Mouse (Mus musculus): ENCODE results near the gene Mprip. TPM values are rescaled to one million over a fixed set of nuclear protein-coding genes. Genes with fewer than 3 reads are reported as not detected.
"Not testable (repeated sequence)": the region's sequence is repeated elsewhere in the genome, so short reads cannot be mapped to it uniquely, and the experiment has no call there.

Mprip gene
- polyA plus RNA-seq, 1 experiment, result 221 TPM

- Histone ChIP-seq H3K4me1 (replicated peaks; ENCODE audit: control insufficient read depth, insufficient read depth, low read length) (peaks cover 21% of the 10 kb centered on the region), H3K36me3 (ENCODE audit: control insufficient read depth, insufficient read depth, low read length) (no peaks in the 10 kb centered on the region), H3K4me3 (ENCODE audit: control insufficient read depth, insufficient read depth, low read length) (peak overlapping the region; percentile 70), H3K27ac (ENCODE audit: control insufficient read depth, insufficient read depth, low read length) (no peak overlapping the region), H3K27me3 (ENCODE audit: control insufficient read depth, insufficient read depth, low read length) (no peaks in the 10 kb centered on the region)
- DNase-seq, result peak; percentile 91
- 3% methylated on average over 82 of the region's 82 CpGs for WGBS
- TF ChIP-seq POLR2A (IDR thresholded peaks at IDR 0.05; ENCODE audit: control insufficient read depth, extremely low read depth, insufficient read depth, low read length, poor library complexity) (peak; percentile 44; the same call in 1 of the 2 replicates), CTCF (IDR thresholded peaks at IDR 0.05; ENCODE audit: borderline replicate concordance, control insufficient read depth, extremely low read depth, insufficient read depth, low read length, poor library complexity) (0 out of 2 replicates have a peak, but pooled peaks have one; percentile 40)
Measured at GRCm38 (mm10) chr11:59662249-59662788, 1.2 kb downstream of the Mprip start.

GRCm38 (mm10) chr11:59662877-59663775 lies 2.0 kb downstream of the Mprip start:
- H3K27me3 ChIP-seq (ENCODE audit: control insufficient read depth, insufficient read depth, low read length), result no peaks in the 10 kb centered on the region
- WGBS, result 7% methylated on average over 30 of the region's 30 CpGs
- H3K36me3 ChIP-seq (ENCODE audit: control insufficient read depth, insufficient read depth, low read length), result no peaks in the 10 kb centered on the region
- no peak for DNase-seq
- peak overlapping the region; percentile 5; the same call in 1 of the 2 replicates for H3K27ac ChIP-seq (ENCODE audit: control insufficient read depth, insufficient read depth, low read length)
- peaks cover 21% of the 10 kb centered on the region for H3K4me1 ChIP-seq (replicated peaks; ENCODE audit: control insufficient read depth, insufficient read depth, low read length)
- H3K4me3 ChIP-seq (ENCODE audit: control insufficient read depth, insufficient read depth, low read length), result peak overlapping the region; percentile 70
- TF ChIP-seq POLR2A (IDR thresholded peaks at IDR 0.05; ENCODE audit: control insufficient read depth, extremely low read depth, insufficient read depth, low read length, poor library complexity) (no peak), CTCF (IDR thresholded peaks at IDR 0.05; ENCODE audit: borderline replicate concordance, control insufficient read depth, extremely low read depth, insufficient read depth, low read length, poor library complexity) (no peak)

GRCm38 (mm10) chr11:59663776-59664320 lies 2.7 kb downstream of the Mprip start:
- no peak overlapping the region for H3K27ac ChIP-seq (ENCODE audit: control insufficient read depth, insufficient read depth, low read length)

GRCm38 (mm10) chr11:59664818-59665217 lies 3.7 kb downstream of the Mprip start:
- H3K27ac ChIP-seq (ENCODE audit: control insufficient read depth, insufficient read depth, low read length), result no peak overlapping the region
- DNase-seq, result no peak

More at GRCm38 (mm10) chr11:59663776-59664320, 2.7 kb downstream of the Mprip start:
- Histone ChIP-seq H3K36me3 (ENCODE audit: control insufficient read depth, insufficient read depth, low read length) (no peaks in the 10 kb centered on the region), H3K4me1 (replicated peaks; ENCODE audit: control insufficient read depth, insufficient read depth, low read length) (peaks cover 21% of the 10 kb centered on the region), H3K27me3 (ENCODE audit: control insufficient read depth, insufficient read depth, low read length) (no peaks in the 10 kb centered on the region), H3K4me3 (ENCODE audit: control insufficient read depth, insufficient read depth, low read length) (peak overlapping the region; percentile 70)
- TF ChIP-seq POLR2A (IDR thresholded peaks at IDR 0.05; ENCODE audit: control insufficient read depth, extremely low read depth, insufficient read depth, low read length, poor library complexity), result no peak
- no peak for DNase-seq
- 57% methylated on average over 3 of the region's 3 CpGs for WGBS

GRCm38 (mm10) chr11:59671049-59671693 lies 10.1 kb downstream of the Mprip start:
- no peak overlapping the region for H3K4me3 ChIP-seq (ENCODE audit: control insufficient read depth, insufficient read depth, low read length)
- WGBS, result 46% methylated on average over 4 of the region's 4 CpGs
- no peaks in the 10 kb centered on the region for H3K36me3 ChIP-seq (ENCODE audit: control insufficient read depth, insufficient read depth, low read length)
- TF ChIP-seq CTCF (IDR thresholded peaks at IDR 0.05; ENCODE audit: borderline replicate concordance, control insufficient read depth, extremely low read depth, insufficient read depth, low read length, poor library complexity) (no peak), POLR2A (IDR thresholded peaks at IDR 0.05; ENCODE audit: control insufficient read depth, extremely low read depth, insufficient read depth, low read length, poor library complexity) (no peak)
- no peaks in the 10 kb centered on the region for H3K27me3 ChIP-seq (ENCODE audit: control insufficient read depth, insufficient read depth, low read length)
- H3K4me1 ChIP-seq (replicated peaks; ENCODE audit: control insufficient read depth, insufficient read depth, low read length), result peaks cover 28% of the 10 kb centered on the region
- peak overlapping the region; percentile 7; the same call in 1 of the 2 replicates for H3K27ac ChIP-seq (ENCODE audit: control insufficient read depth, insufficient read depth, low read length)
- DNase-seq, result no peak

More at GRCm38 (mm10) chr11:59664818-59665217, 3.7 kb downstream of the Mprip start:
- Histone ChIP-seq H3K4me3 (ENCODE audit: control insufficient read depth, insufficient read depth, low read length) (no peak overlapping the region), H3K4me1 (replicated peaks; ENCODE audit: control insufficient read depth, insufficient read depth, low read length) (peaks cover 25% of the 10 kb centered on the region), H3K27me3 (ENCODE audit: control insufficient read depth, insufficient read depth, low read length) (no peaks in the 10 kb centered on the region), H3K36me3 (ENCODE audit: control insufficient read depth, insufficient read depth, low read length) (no peaks in the 10 kb centered on the region)
- TF ChIP-seq POLR2A (IDR thresholded peaks at IDR 0.05; ENCODE audit: control insufficient read depth, extremely low read depth, insufficient read depth, low read length, poor library complexity) (no peak), CTCF (IDR thresholded peaks at IDR 0.05; ENCODE audit: borderline replicate concordance, control insufficient read depth, extremely low read depth, insufficient read depth, low read length, poor library complexity) (no peak)
- 72% methylated on average over 3 of the region's 3 CpGs for WGBS

GRCm38 (mm10) chr11:59674013-59674412 lies 12.9 kb downstream of the Mprip start:
- Histone ChIP-seq H3K4me1 (replicated peaks; ENCODE audit: control insufficient read depth, insufficient read depth, low read length) (peaks cover 31% of the 10 kb centered on the region), H3K27me3 (ENCODE audit: control insufficient read depth, insufficient read depth, low read length) (no peaks in the 10 kb centered on the region), H3K4me3 (ENCODE audit: control insufficient read depth, insufficient read depth, low read length) (no peak overlapping the region), H3K27ac (ENCODE audit: control insufficient read depth, insufficient read depth, low read length) (no peak overlapping the region), H3K36me3 (ENCODE audit: control insufficient read depth, insufficient read depth, low read length) (no peaks in the 10 kb centered on the region)
- no peak for TF ChIP-seq POLR2A (IDR thresholded peaks at IDR 0.05; ENCODE audit: control insufficient read depth, extremely low read depth, insufficient read depth, low read length, poor library complexity)
- TF ChIP-seq CTCF (IDR thresholded peaks at IDR 0.05; ENCODE audit: borderline replicate concordance, control insufficient read depth, extremely low read depth, insufficient read depth, low read length, poor library complexity), result no peak
- no peak for DNase-seq
- 81% methylated on average over 3 of the region's 3 CpGs for WGBS

- not testable (repeated sequence) for H3K27ac ChIP-seq (ENCODE audit: control insufficient read depth, insufficient read depth, low read length); DNase-seq; H3K4me3 ChIP-seq (ENCODE audit: control insufficient read depth, insufficient read depth, low read length); H3K36me3 ChIP-seq (ENCODE audit: control insufficient read depth, insufficient read depth, low read length); H3K27me3 ChIP-seq (ENCODE audit: control insufficient read depth, insufficient read depth, low read length)
- peaks cover 26% of the 10 kb centered on the region for H3K4me1 ChIP-seq (replicated peaks; ENCODE audit: control insufficient read depth, insufficient read depth, low read length)
- 96% methylated on average over 8 of the region's 8 CpGs for WGBS
Measured at GRCm38 (mm10) chr11:59674746-59675145, 13.6 kb downstream of the Mprip start.

Data from thymus, adult 2 months (tissue).